Mouse (Mus musculus) heart, postnatal 14 days (tissue): ENCODE results near the gene Klhl9. TPM values are rescaled to one million over a fixed set of nuclear protein-coding genes. Genes with fewer than 3 reads are reported as not detected.
"Not testable (repeated sequence)": the region's sequence is repeated elsewhere in the genome, so short reads cannot be mapped to it uniquely, and the experiment has no call there.

ENCODE experiments used
- DNase-seq, 2 experiments: peaks; one replicate each; pipeline ENCODE4 v3.0.0; 2021 to 2022
- intact Hi-C: fragments of 180-260 bp; cut with DNase I; formaldehyde crosslinking; loops from one replicate; pipeline ENCODE4 v1.15.1; 2025
- long read RNA-seq, 2 experiments: library from polyadenylated mRNA; stranded (forward); transcript quantifications; one replicate each; pipeline ENCODE4 v2.0.0; 2021
- total RNA-seq, 2 experiments: library from RNA; stranded (reverse); gene quantifications; 2 replicates each; pipeline ENCODE4 v1.2.3; 2021

Gene Klhl9
- total RNA-seq, result 10 to 100 TPM; 73.9 to 75.5 TPM
- long read RNA-seq, experiment 1, full-length matches to known transcripts, result 40 of 40 reads
- long read RNA-seq, experiment 1, partial matches to known transcripts, result 0 of 40 reads
- long read RNA-seq, experiment 1, other reads (novel, unspliced or antisense), result 0 of 40 reads
- long read RNA-seq, experiment 2, full-length matches to known transcripts, result 53 of 53 reads
- long read RNA-seq, experiment 2, partial matches to known transcripts, result 0 of 53 reads
- long read RNA-seq, experiment 2, other reads (novel, unspliced or antisense), result 0 of 53 reads

DNA sequence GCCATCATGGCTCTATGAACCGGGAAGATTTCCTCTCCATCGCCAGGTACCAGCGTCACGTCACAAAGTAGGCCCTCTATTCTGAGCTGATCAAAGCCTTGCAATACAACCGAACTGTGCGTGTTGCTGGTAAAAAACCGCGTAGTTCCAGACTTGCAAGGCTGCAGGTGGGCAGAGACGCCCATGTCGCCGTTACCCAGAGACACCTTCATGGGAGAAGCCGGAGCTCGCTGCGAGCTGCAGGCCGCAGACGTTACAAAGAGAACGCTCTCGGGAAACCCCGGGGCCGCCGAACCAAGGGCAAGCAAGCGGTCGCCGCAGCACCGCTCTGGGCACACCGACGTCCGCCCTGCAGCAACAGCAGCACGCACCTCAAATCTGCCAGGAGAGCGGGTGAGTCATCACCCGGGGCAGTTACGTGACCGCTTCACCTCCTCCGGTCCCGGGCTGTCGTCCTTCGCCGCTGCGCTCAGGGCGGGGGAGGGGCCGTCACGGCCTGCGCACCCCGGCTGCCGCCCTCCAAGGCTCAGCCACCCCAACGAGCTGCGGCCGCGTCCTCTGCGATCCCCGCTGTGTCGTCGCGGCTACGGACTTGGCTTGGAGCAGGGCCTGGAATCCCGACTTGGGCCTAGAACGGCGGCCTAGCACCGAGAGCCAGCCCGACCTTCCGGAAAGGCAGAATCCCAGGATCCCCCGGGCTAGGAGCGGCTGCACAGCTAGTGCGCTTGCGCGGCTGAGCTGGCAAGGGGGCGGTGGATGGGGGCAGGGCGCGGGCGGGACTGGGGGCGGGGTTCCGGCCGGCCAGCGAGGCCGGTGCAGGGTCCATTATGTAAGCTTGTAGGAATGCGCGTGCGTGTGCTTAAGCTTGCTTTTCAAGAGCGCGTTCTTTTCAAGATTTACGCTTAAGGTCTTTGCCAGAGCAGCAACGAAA, at the start of gene Klhl9, which contains the start of gene Gm26566:
TSS of gene Klhl9 (minus strand) at position 675 of the 931 bp plus-strand sequence.
TSS of gene Gm26566 (plus strand) at position 15 of the 931 bp plus-strand sequence.
- peak; percentile 93 to 95 for DNase-seq

DNA sequence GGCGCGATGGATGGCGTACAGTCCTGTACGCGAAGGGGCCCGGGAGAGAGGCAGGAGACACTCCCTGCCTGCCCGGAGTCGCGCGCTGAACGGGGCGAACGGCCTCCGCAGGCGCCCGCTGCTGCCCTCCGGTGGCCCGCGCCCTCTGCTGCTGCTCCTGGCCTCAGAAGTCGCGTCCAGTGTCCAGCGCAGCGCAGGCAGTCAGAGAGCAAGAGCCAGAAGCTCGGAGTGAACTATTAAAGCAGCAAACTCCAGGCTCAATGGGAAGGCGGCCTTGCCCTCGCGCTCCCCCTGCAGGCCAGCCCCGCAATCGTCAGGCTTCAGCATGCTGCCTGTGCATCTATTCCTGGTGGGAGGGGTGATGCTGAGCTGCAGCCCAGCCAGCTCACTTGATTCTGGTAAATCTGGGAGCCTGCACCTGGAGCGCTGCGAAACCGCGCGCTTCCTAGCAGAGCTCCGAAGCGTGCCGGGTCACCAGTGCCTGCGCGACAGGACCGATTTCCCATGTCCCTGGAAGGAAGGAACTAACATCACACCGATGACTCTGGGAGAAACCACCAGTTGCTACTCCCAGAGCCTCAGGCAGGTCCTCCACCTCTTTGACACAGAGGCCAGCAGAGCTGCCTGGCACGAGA, 41.2 kb upstream of the Klhl9 start:
- peak; percentile 55 to 59 for DNase-seq
- intact Hi-C loops, result not testable (repeated sequence)

More for the DNA sequence above, at the start of gene Klhl9, which contains the start of gene Gm26566:
- intact Hi-C loops, result no loop called here

DNA sequence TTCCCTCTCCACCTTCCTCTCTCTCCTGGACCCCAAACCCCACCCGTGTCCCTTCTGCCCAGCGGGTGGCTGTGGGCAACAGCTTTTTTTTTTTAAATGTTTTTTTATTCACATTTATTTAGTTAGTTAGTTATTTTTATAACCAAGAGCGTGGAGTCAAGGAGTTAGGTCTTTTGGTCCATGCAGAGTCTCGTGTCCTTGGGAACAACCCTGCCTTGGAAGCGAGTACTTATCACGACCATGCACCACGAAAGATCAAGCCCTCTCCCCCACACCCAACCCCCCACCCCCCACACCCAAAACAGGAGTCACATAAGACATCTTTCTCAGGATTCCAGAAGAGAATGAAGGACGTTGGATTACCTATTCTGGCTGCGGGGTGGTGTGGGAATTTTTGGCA, 40.1 kb upstream of the Klhl9 start:
- peak in 1 of 2 experiments; percentile 10 for DNase-seq
- intact Hi-C loops, result not testable (repeated sequence)

DNA sequence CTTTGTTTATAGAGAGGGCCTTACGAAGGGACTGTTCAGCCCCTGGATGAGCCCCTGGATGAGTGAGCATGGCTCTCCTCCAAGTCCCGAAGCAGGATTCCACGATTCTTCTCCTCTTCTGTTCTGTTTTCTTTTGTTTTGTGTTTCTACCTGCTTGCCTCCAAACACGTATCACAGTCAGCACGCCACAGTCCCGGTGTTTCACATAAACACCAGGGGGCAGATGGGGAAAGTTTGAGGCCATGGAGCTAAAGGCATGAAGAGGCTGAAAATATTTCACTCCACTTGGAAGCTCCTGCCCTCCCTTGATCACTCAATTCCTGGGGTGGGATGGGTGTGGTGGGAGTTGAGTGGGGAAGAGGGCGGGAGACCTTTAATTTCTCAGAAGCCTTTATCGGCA, 39.5 kb upstream of the Klhl9 start:
- intact Hi-C loops, result not testable (repeated sequence)
- peak; percentile 57 to 67 for DNase-seq

DNA sequence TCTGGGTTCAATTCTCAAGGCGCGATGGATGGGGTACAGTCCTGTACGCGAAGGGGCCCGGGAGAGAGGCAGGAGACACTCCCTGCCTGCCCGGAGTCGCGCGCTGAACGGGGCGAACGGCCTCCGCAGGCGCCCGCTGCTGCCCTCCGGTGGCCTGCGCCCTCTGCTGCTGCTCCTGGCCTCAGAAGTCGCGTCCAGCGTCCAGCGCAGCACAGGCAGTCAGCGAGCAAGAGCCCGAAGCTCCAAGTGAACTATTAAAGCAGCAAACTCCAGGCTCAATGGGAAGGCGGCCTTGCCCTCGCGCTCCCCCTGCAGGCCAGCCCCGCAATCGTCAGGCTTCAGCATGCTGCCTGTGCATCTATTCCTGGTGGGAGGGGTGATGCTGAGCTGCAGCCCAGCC, 38.2 kb upstream of the Klhl9 start:
- intact Hi-C loops, result not testable (repeated sequence)
- peak; percentile 82 to 83 for DNase-seq

DNA sequence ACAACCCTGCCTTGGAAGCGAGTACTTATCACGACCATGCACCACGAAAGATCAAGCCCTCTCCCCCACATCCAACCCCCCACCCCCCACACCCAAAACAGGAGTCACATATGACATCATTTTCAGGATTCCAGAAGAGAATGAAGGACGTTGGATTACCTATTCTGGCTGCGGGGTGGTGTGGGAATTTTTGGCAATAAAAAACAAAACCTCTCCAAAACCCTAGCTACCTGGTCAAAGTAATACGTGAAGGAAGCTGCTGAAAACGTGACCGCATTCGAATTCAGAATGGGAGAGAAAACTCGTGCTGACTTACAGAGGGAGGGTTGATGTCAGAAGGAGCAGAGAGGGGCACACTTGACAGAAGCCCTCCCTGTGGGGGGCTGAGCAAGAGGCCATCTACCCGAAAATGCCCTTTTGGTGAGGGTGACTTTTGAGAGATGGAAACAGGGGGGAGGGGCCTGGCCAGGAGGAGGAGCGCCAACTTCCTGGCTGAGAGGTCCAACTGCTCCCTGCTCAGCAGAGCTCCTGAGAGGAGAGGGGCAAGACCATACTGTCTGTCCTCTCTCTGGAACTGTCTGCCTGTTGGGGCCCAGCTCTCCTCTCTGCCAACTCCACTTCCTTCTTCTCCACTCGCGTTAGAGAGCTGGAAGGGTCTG, 37.5 kb upstream of the Klhl9 start, which contains the start of gene Gm13283:
TSS of gene Gm13283 (plus strand) at position 510 of the 659 bp plus-strand sequence.
- intact Hi-C loops, result not testable (repeated sequence)
- peak; percentile 26 to 28 for DNase-seq

DNA sequence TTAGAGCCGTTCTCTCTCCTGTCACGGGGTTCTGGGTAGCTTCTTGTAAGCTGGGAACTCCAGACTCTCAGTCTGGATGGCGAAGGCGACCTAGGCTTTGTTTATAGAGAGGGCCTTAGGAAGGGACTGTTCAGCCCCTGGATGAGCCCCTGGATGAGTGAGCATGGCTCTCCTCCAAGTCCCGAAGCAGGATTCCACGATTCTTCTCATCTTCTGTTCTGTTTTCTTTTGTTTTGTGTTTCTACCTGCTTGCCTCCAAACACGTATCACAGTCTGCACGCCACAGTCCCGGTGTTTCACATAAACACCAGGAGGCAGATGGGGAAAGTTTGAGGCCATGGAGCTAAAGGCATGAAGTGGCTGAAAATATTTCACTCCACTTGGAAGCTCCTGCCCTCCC, 36.5 kb upstream of the Klhl9 start:
- DNase-seq, intact Hi-C loops: not testable (repeated sequence)

DNA sequence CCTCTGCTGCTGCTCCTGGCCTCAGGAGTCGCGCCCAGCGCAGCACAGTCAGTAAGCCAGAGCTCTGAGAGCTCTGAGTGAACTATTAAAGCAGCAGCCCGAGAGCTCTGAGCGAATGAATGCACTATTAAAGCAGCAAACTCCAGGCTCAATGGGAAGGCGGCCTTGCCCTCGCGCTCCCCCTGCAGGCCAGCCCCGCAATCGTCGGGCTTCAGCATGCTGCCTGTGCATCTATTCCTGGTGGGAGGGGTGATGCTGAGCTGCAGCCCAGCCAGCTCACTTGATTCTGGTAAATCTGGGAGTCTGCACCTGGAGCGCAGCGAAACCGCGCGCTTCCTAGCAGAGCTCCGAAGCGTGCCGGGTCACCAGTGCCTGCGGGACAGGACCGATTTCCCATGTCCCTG, 35.4 kb upstream of the Klhl9 start:
- peak; percentile 87 to 89 for DNase-seq
- intact Hi-C loops, result not testable (repeated sequence)

DNA sequence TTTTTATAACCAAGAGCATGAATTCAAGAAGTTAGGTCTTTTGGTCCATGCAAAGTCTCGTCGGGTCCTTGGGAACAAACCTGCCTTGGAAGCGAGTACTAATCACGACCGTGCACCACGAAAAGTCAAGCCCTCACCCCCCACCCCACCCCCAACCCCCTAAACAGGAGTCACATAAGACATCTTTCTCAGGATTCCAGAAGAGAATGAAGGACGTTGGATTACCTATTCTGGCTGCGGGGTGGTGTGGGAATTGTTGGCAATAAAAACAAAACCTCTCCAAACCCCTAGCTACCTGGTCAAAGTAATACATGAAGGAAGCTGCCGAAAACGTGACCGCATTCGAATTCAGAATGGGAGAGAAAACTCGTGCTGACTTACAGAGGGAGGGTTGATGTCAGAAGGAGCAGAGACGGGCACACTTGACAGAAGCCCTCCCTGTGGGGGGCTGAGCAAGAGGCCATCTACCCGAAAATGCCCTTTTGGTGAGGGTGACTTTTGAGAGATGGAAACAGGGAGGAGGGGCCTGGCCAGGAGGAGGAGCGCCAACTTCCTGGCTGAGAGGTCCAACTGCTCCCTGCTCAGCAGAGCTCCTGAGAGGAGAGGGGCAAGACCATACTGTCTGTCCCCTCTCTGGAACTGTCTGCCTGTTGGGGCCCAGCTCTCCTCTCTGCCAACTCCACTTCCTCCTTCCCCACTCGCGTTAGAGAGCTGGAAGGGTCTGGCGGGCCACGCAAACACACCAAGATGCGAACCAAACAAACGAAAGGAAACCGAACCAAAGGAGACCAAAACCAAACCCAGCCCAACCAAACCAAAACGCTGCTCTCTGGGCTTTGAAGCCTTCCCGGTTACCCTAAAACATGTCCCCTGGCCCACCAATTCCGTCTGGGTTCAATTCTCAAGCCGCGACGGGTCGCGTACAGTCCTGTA, 34.6 kb upstream of the Klhl9 start:
- intact Hi-C loops, result not testable (repeated sequence)
- DNase-seq, result peak in 1 of 2 experiments; percentile 9

DNA sequence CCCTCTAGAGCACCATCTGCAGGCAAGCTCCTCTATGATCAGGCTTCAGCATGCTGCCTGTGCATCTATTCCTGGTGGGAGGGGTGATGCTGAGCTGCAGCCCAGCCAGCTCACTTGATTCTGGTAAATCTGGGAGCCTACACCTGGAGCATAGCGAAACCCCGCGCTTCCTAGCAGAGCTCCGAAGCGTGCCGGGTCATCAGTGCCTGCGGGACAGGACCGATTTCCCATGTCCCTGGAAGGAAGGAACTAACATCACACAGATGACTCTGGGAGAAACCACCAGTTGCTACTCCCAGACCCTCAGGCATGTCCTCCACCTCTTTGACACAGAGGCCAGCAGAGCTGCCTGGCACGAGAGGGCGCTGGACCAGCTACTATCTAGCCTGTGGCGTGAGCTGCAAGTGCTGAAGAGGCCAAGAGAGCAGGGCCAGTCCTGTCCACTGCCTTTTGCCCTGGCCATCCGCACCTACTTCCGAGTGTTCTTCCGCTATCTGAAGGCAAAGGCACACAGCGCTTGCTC, 32.6 kb upstream of the Klhl9 start, which contains the start of gene Gm13271:
TSS of gene Gm13271 (plus strand) at position 51 of the 523 bp plus-strand sequence.
- intact Hi-C loops, result not testable (repeated sequence)
- DNase-seq, result peak; percentile 66 to 71

DNA sequence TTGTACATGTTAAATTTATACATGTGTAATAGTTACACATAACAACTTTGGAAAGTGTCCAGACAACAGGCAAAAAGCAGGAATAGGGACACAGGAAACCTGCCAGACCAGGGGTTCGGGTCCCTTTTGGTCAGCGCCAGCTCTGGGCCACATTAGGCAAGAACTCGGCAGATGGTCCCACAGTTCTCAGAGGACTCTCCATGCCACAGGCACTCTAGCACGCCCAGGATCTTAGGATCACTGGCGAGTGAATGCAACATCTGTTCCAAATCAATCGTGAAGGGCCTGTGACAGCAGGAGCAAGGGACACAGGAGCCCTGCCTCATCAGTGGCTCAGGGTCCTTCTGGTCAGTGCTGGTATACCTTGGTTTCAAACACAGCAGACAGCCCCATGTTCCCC, 27.7 kb upstream of the Klhl9 start:
- DNase-seq, result no peak
- intact Hi-C loops, result no loop called here

DNA sequence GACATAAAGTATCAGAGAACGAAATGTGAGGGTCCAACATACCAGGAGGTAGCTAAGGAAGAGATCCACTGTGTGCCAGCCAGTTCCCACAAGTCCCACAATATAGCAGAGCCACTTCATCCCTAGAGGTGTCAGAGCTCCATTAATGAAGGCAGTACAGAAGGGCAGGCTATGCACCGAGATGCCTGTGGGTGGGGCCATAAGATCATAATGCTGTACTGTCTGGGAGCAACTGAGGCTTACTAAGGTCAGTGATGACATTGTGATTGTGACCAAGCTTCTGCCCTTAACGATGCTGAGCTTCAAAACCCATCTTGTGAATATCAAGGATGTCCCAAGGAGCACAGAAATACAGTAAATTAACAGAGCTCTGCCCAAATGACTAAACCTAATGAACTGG, 21.9 kb upstream of the Klhl9 start:
- intact Hi-C loops, result no loop called here
- DNase-seq, result no peak

DNA sequence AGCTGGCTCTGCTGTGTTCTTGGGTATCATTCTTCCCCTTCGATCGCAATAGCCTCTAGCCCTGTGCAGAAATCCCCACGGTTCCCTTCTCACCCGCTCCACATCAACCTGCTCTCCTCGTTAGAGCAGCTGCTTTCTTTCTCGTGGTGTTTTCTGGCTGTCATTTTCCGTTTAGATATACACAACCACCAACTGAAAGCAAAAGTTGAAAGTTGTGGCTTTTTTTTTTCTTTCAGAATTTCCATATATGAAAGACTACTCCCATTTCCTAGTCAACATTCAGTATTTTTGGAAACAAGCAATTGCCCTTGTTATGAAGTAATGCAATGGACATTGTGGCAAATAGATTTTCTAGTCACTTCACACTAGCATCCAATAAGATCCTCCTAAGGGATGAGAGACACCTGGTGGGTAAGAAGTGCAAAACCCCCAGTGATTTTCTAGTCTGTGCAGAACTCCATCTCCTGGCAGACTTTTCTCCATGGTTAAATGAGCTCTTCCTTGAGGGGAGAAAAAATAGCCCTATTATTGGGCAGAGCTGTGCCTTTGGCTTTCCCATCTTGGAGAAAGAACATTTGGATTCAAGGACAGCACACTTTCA, 20.6 kb upstream of the Klhl9 start:
- intact Hi-C loops, result no loop called here
- no peak for DNase-seq

DNA sequence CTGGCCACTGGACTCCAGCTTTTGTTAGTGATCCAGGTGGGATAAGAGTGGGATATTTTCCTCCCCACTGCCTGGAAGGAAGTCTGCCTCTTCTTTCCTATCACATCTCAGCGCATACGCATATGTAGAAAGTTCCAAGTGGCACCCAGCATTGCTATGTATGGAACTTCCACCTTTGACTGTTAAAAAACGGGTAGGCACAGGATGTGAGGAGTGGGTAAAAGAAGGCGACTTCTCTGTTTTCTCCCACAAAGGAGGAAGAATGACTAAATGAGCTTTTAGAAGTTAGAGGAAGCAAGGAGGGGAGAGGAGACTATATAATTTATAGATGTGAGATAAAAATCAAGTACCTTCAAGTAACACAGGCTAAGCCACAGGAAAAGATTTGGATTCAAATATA, 19.2 kb upstream of the Klhl9 start:
- no peak for DNase-seq
- intact Hi-C loops, result no loop called here

DNA sequence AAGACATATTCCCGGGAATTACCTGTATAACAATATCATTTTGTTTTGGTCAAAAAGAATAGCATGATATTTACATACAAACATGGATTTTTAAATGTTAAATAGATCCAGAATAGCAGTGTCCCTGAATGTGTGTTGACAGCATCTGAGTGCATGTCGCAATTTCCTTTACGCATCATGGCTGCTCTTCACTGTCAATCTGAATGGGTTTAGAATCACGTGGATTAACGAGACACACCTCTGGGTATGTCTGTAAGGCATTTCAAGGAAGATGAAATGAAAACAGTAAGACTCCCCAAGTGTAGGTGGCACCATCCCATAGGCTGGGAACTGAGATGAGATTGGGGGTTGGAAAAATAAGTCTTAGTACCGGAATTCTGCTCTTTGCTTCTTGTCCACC, 16.8 kb upstream of the Klhl9 start:
- DNase-seq, result no peak
- intact Hi-C loops, result no loop called here

DNA sequence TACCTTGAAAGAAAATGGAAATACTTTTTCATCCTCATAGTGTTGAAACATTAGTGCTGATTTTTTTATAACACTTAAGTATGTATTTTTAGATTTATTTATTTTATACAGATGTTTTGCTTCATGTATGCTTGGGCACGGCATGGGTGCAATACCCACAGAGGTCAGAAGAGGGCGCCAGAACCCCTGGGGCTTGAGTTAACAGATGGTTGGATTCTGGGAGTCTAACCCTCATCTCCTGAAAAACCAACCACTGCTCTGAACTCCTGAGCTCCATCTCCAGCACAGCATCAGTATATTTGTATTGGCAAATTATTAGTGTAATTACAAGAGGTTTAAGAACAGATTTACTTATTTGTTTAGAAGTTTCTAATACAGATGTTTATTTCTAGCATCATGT, 16.2 kb upstream of the Klhl9 start:
- peak; percentile 75 to 85 for DNase-seq
- intact Hi-C loops, result no loop called here

DNA sequence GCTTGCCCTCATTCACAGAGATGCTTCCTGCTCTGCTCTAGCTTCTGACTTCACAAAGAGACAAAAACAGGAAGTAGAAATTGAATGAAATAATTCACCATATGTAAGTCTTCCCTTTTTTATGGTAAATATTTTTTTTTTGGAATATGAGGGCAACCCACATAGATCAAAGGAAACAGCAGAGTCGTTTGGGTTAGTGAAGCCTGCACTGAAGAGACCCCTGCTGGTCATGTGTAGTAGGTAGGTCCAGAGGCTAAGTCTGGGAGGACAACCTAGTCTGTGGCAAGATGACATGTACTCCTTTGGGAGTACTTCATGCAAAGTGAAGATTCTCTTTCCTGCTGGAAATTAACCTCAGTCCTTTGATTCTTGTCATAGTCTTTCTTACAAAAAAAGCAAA, 5.1 kb upstream of the Klhl9 start:
- intact Hi-C loops, result loop anchor here (1.0 kb wide), 1 partner anchor 31 kb away; no protein-coding TSS in a partner anchor
- peak; percentile 40 to 55 for DNase-seq

DNA sequence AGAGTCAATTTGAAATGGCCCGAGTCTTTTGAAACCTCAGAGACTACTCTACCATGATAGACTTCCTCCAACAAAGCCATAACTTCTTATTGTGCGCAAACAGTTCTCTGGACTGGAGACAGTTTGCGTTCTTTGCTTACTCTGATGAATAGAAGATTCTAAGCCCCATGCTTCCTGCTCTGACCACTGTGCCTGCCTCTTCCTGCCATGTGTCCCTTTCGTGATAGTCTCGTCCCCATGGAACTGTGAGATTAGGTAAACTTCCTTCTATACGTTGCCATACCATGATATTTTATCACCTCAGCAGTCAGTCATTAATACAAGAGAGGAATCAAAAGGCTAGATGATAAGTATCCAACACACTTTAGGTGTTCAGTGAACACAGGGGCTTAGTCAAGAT, 4.5 kb upstream of the Klhl9 start:
- intact Hi-C loops, result loop anchor here (1.0 kb wide), 1 partner anchor 30 kb away; no protein-coding TSS in a partner anchor
- no peak for DNase-seq
